Mouse (Mus musculus) liver, embryonic 14.5 days (tissue): ENCODE results near the gene Slc25a43. TPM values are rescaled to one million over a fixed set of nuclear protein-coding genes. Genes with fewer than 3 reads are reported as not detected.

Source experiments
- ATAC-seq: fragments of 200-750 bp; cut with Nextera tagmentation; 2 replicates; pipeline ENCODE4 v1.8.0; 2017; ENCODE audit warnings: moderate number of reproducible peaks, mild to moderate bottlenecking, moderate library complexity; ENCODE audit not compliant: insufficient read depth
- DNase-seq, 3 experiments: peaks; one replicate each; pipeline ENCODE4 v3.0.0-alpha.2; 2012 to 2013; ENCODE audit warnings: low read depth in 3 of 3, low spot score in 3 of 3
- H3K27ac ChIP-seq: fragments of 300-500 bp; sonication (generic); 2 replicates; pipeline ENCODE4 v1.5.1; 2014; ENCODE audit warnings: moderate library complexity, mild to moderate bottlenecking, control low read depth, inconsistent platforms
- H3K27me3 ChIP-seq: fragments of 300-500 bp; sonication (generic); 2 replicates; pipeline ENCODE4 v1.6.1; 2014; ENCODE audit warnings: mild to moderate bottlenecking, low read length, moderate library complexity; ENCODE audit not compliant: control insufficient read depth, insufficient read depth
- H3K36me3 ChIP-seq: fragments of 300-500 bp; sonication (generic); replicated peaks from 2 replicates; pipeline ENCODE4 v1.6.1; 2014; ENCODE audit warnings: low read depth; ENCODE audit not compliant: control insufficient read depth, insufficient read depth
- H3K4me1 ChIP-seq, 2 experiments: fragments of 200-500 bp in 1 of 2; fragments of 300-500 bp in 1 of 2; sonication (generic) in 1 of 2; replicated peaks; 2 replicates each; pipeline ENCODE4 v1.6.1; 2012 to 2014; ENCODE audit warnings: antibody characterized with exemption in 1 of 2, inconsistent platforms in 1 of 2, low read length in 1 of 2; ENCODE audit not compliant: control insufficient read depth in 2 of 2, insufficient read depth in 2 of 2
- H3K4me2 ChIP-seq: fragments of 300-500 bp; sonication (generic); 2 replicates; pipeline ENCODE4 v1.6.1; 2014; ENCODE audit warnings: low read depth, mild to moderate bottlenecking, control low read depth, moderate library complexity
- H3K4me3 ChIP-seq, 2 experiments: fragments of 200-500 bp in 1 of 2; fragments of 300-500 bp in 1 of 2; sonication (generic) in 1 of 2; 2 replicates each; pipeline ENCODE4 v1.5.1; 2012 to 2014; ENCODE audit warnings: low read depth in 2 of 2, low read length in 2 of 2, mild to moderate bottlenecking in 2 of 2, control low read depth in 1 of 2, inconsistent platforms in 1 of 2, moderate library complexity in 1 of 2; ENCODE audit not compliant: insufficient read depth in 1 of 2
- H3K9ac ChIP-seq: fragments of 300-500 bp; sonication (generic); replicated peaks from 2 replicates; pipeline ENCODE4 v1.6.1; 2014; ENCODE audit warnings: mild to moderate bottlenecking, control low read depth, moderate library complexity
- H3K9me3 ChIP-seq: fragments of 300-500 bp; sonication (generic); 2 replicates; pipeline ENCODE4 v1.6.1; 2016; ENCODE audit warnings: low read length, mixed read lengths; ENCODE audit not compliant: control insufficient read depth
- CTCF ChIP-seq: IDR thresholded peaks from 2 replicates; pipeline ENCODE4 v1.5.1; 2016; ENCODE audit warnings: antibody characterized with exemption, low read depth, control low read depth
- EP300 ChIP-seq: IDR thresholded peaks from 2 replicates; pipeline ENCODE4 v1.6.1; 2016; ENCODE audit warnings: antibody characterized with exemption, low read depth
- WGBS: fragments of 180-500 bp; shearing (Covaris S2); extraction: QIAGEN DNeasy Blood & Tissue Kit; methylation state at CpG from one replicate; pipeline ENCODE4 v1.1.7; 2014; ENCODE audit not compliant: insufficient replicate concordance; 5-methylcytosine and 5-hydroxymethylcytosine counted together
- polyA plus RNA-seq, 2 experiments: library from polyadenylated mRNA; depleted of rRNA in 1 of 2; stranded (reverse) in 1 of 2; unstranded in 1 of 2; fragments of >200 nt; fragmentation: Nextera tagmentation in 1 of 2; extraction: Ambion mirVana in 1 of 2; gene quantifications; 2 replicates each; pipeline versions ENCODE4 v1.2.1 to v1.2.3; 2012 to 2014

Slc25a43 gene
- polyA plus RNA-seq, 2 experiments: 0.49 to 0.81 TPM

- TF ChIP-seq CTCF (no peak), EP300 (no peak)
- no peaks in the 10 kb centered on the region for H3K9me3 ChIP-seq
- ATAC-seq: no peak
- H3K4me3 ChIP-seq: no peak overlapping the region
- no peak overlapping the region for H3K4me2 ChIP-seq
- no peaks in the 10 kb centered on the region for H3K36me3 ChIP-seq
- H3K27ac ChIP-seq: no peak overlapping the region
- H3K27me3 ChIP-seq: no peaks in the 10 kb centered on the region
- no peak for DNase-seq
- H3K9ac ChIP-seq: no peak overlapping the region
- 70% methylated on average over 5 of the region's 5 CpGs for WGBS
- no peaks in the 10 kb centered on the region for H3K4me1 ChIP-seq
Measured at GRCm38 (mm10) chrX:36775520-36775919, 32.1 kb downstream of the Slc25a43 start.

DNA sequence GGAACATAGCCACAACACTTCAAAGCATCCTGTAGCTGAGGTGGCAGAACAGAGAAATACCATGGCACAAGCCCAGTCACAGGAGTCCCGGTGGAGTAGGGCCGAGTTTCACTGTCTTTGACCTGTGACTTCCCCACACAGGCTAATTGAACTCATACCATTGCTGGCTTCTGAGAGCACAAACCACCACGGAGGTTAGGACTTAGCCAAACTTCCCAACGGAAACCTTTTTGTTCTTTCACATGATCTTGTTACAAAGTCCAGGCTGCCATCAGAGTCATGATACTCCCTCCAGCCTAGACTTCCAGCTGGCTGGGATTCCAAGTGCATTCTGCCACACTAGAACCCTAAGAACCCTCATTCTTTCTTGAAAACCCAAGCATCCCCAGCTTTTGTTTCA, 34.2 kb downstream of the Slc25a43 start:
- Histone ChIP-seq H3K27me3 (no peaks in the 10 kb centered on the region), H3K9ac (no peak overlapping the region), H3K27ac (no peak overlapping the region), H3K4me1 (no peaks in the 10 kb centered on the region), H3K9me3 (no peaks in the 10 kb centered on the region), H3K4me3 (no peak overlapping the region), H3K4me2 (no peak overlapping the region), H3K36me3 (no peaks in the 10 kb centered on the region)
- 62% methylated on average over 4 of the region's 4 CpGs for WGBS
- no peak for ATAC-seq
- DNase-seq: no peak
- TF ChIP-seq EP300 (no peak), CTCF (no peak)

- Histone ChIP-seq H3K4me1 (no peaks in the 10 kb centered on the region), H3K4me2 (no peak overlapping the region), H3K27ac (no peak overlapping the region), H3K27me3 (no peaks in the 10 kb centered on the region), H3K9ac (no peak overlapping the region), H3K9me3 (no peaks in the 10 kb centered on the region), H3K4me3 (no peak overlapping the region), H3K36me3 (no peaks in the 10 kb centered on the region)
- no peak for ATAC-seq
- DNase-seq: no peak
- 50% methylated on average over 4 of the region's 4 CpGs for WGBS
- no peak for TF ChIP-seq EP300
- TF ChIP-seq CTCF: no peak
Measured at GRCm38 (mm10) chrX:36789360-36789759, 45.9 kb downstream of the Slc25a43 start.

- 70% methylated on average over 5 of the region's 5 CpGs for WGBS
- peaks cover 10% of the 10 kb centered on the region for H3K36me3 ChIP-seq
- H3K9ac ChIP-seq: no peak overlapping the region
- no peak overlapping the region for H3K27ac ChIP-seq
- peaks cover 0 to 6% of the 10 kb centered on the region in 2 experiments; a peak in 2 of 4 replicates for H3K4me1 ChIP-seq
- H3K27me3 ChIP-seq: no peaks in the 10 kb centered on the region
- no peak for TF ChIP-seq CTCF
- no peak for TF ChIP-seq EP300
- H3K4me3 ChIP-seq: no peak overlapping the region
- no peak for ATAC-seq
- no peaks in the 10 kb centered on the region for H3K9me3 ChIP-seq
- no peak overlapping the region for H3K4me2 ChIP-seq
- DNase-seq: no peak
Measured at GRCm38 (mm10) chrX:36794571-36794970, 51.1 kb downstream of the Slc25a43 start.

DNA sequence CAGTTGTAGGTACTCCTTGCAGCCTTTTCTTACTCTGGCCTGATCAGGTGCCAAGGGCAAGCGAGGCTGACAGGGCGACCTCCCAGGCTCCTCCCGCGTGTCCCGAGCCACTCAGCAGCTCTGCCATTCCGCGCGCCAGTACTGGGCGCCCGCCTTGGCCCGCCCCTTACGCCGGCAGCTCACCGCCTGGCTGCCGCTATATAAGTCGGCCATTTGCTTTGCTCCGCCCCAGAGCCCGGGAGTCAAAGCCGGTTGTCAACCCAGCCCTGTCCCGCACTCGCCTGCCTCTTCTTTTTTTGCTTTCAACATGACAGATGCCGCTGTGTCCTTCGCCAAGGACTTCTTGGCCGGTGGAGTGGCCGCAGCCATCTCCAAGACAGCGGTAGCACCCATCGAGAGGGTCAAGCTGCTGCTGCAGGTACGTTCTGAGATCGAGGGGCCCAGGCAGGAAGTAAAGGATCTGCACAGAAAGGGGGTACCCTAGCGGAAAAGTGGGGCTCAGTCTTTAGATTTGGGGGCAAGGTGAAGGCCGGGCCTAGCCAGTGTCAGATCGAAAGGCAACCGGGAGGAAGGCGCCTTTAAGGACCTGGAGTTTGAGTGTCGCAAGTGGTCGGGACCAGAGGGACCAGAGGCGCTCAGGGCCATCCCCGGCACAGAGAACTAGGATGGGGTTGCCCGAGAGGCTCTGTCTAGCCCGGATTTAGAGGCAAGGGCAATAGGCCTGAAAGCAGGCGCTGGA, 52.1 kb downstream of the Slc25a43 start, which contains the start of gene Slc25a5:
TSS of gene Slc25a5 (plus strand) at position 228 of the 739 bp plus-strand sequence.
- DNase-seq (peak; percentile 67 to 73 (median 71)), ATAC-seq (peak; percentile 95)
- Histone ChIP-seq H3K27me3 (no peaks in the 10 kb centered on the region), H3K4me1 (peaks cover 0 to 6% of the 10 kb centered on the region in 2 experiments; a peak in 2 of 4 replicates), H3K9ac (peak within 1 kb of the TSS; percentile 89), H3K4me2 (peak within 1 kb of the TSS; percentile 73), H3K36me3 (peaks cover 10% of the 10 kb centered on the region), H3K27ac (peak within 1 kb of the TSS; percentile 87), H3K4me3 (peak within 1 kb of the TSS; percentile 67 to 75), H3K9me3 (no peaks in the 10 kb centered on the region)
- TF ChIP-seq CTCF (no peak), EP300 (no peak)
- WGBS: 10% methylated on average over 41 of the region's 41 CpGs
